Mouse (Mus musculus): ENCODE data around the gene Mmp8.

The Mmp8 gene

GRCm38 (mm10) chr9:7558221-7559017 is at the start of gene Mmp8:
Gene Mmp8 (plus strand): TSS chr9:7558456.
- no peak for DNase-seq (ENCODE audit: extremely low spot score, low read depth, low spot score)

DNA sequence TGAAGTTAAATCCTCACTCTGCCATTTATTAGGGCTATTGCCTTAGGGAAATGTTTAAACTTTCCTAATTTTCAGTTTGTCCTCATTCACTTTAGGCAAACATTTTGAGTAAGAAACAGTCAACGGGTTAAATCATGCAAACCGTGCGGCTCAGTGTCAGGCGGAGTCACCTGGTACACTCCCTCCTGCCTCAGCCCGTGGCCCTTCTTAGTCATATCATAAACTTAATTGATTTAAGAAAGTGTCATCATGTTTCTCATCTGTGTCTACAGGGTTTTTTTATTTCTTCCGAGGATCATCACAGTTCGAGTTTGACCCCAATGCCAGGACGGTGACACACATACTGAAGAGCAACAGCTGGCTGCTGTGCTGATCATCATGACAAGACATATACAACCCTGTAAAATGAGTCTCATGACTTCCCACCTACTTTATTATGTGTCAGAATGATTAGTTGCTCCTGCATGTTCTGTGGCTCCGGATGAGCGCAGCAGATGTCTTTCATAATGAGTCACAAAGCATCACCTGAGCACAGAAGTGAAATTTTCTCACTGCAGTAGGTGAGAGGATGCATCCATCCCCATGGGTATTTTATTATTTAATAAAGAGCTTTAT is 48.5 kb upstream of the Mmp8 start:
- no peak for DNase-seq (ENCODE audit: extremely low spot score, low read depth, low spot score)

DNA sequence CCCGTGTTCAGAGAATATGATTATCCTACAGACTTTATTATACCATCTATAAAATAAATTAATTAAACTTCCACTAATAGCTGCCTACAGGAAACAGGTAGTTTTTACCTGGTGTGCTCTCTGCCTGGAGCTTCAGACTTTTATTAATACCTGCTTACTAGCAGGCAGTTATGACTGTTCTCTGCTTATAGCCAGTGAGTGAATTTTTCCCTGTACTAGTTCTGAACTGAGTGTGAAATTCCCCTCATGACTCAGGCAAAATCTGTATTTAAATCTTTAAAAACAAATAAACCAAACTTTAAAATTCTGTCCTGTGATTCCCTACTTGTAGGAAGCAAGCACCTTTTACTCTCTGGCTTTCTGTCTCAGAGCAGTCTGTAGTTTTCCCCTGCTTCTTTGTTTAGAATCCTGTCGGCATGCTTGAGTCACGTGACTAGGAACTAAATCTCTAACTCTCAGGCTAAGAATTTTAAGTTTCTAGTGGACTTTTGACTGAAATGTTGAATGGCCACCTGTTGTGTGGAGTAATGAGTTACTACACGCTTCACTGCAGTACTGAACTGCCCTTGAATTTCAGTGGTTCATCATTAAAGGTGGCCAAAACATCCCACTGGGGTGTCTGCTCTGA is 40.2 kb upstream of the Mmp8 start:
- no peak for DNase-seq (ENCODE audit: extremely low spot score, low read depth, low spot score)

DNA sequence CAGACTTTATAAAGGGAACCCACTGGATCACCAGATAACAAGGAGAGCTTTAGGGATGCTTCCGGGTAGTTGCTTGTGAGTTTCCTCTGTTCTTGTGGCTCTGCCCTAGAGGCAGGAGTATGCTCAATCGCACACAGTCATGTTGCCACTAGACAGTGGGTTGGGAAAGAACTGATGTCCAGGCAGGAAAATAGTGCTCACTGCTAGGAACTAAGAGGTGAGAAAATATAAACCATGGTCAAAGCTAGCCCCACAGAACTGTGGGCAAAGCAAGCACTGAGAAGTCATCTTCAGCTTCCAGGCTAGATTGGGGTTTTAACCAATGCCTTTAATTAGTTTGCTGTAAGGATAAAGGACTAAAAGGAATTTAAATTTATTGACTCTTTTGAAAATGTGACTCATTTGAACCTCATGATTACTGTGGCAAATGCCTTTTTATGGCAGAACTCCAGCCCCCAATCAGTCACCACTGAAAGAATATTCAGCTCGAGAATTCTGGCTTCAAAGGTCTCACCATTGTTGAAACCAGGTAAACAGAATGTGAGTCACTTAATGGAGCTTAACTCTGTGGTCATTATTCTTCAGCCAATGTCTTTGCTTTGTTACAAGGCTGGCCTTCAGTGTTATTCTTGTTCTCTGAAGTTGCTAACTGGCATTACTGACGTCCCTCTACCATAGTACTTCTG is 31.9 kb upstream of the Mmp8 start:
- DNase-seq (ENCODE audit: extremely low spot score, low read depth, low spot score): no peak

GRCm38 (mm10) chr9:7542763-7543162 is 15.5 kb upstream of the Mmp8 start:
- no peak for DNase-seq (ENCODE audit: extremely low spot score, low read depth, low spot score)

DNA sequence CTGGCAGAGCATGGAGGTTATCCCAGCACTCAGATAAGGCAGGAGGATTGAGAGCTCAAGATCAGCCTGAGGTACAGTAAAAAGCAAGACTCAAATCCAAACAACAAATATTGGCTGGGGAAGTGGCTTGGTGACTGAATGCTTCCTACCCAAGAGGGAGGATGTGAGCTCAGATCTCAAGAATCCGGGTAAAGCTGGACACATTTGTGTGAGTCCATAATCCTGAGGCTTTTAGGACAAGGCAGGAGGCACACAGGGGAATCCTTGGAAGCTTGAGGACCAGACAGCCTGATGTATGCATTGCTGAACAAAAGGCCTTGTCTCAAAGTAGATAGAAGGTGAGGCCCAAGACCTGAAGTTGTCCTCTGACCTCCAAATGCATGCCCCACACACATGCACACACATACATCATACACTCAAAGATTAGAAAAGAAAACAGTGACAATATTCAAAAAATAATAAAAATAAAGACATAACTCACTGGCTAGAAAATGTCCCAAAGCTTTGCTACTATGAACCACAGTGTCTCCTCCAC is 13.3 kb upstream of the Mmp8 start:
- DNase-seq (ENCODE audit: extremely low spot score, low read depth, low spot score): no peak

- no peak for DNase-seq (ENCODE audit: extremely low spot score, low read depth, low spot score)
These were observed 12.8 kb upstream of the Mmp8 start for GRCm38 (mm10) chr9:7545471-7545870.

DNA sequence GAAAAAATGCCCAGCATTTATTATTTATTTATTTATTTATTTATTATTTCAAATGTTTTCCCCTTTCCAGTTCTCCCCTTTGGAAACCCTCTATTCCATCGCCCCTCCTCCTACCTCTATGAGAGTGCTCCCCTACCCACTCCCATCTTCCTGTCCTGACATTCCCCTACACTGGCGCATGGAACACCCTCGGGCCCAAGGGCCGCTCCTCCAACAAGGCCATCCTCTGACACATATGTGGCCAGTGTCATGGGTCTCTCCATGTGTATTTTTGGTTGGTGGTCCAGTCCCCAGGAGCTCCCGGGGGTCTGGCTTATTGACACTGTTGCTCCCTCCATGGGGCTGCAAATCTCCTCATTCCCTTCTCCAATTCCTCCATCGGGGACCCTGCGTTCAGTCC is 12.3 kb upstream of the Mmp8 start:
- no peak for DNase-seq (ENCODE audit: extremely low spot score, low read depth, low spot score)

DNA sequence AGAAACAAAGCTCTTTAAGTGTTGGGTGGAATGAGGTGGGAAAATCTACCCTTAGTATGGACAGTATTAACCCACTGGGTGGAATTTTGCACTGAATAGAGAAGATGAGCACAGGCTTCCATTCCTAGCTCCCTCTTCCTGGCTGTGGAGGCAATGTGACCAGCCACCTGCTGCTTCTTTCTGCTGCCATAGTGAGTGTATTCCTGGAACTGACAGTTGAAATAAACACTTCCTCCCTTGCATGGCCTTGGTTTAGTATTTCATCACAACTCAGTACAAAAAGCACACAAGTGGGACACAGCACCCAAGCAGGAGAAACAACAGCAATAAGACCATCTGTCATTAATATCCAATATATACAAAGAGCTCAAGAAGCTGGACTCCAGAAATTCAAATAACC is 6.3 kb upstream of the Mmp8 start:
- no peak for DNase-seq (ENCODE audit: extremely low spot score, low read depth, low spot score)

- DNase-seq (ENCODE audit: extremely low spot score, low read depth, low spot score): no peak
These were observed 4.7 kb upstream of the Mmp8 start for GRCm38 (mm10) chr9:7553536-7553935.

DNA sequence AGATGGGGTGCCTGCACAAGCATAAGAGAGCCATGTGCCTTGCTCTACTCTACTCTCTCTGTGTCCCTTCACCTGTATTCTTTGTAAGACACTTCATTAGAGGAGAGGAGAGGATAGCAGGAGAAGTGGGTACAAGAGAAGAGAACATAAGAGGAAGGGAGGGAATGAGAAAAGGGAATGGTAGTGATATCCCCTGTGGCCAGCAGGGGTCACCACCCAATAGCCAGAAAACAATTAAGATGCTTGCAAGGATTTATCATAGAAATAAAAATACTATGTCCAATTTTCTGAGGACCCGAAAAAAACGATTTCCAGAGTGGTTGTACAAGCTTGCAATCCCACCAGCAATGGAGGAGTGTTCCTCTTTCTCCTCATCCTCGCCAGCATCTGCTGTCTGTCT is 3.9 kb upstream of the Mmp8 start:
- no peak for DNase-seq (ENCODE audit: extremely low spot score, low read depth, low spot score)

DNA sequence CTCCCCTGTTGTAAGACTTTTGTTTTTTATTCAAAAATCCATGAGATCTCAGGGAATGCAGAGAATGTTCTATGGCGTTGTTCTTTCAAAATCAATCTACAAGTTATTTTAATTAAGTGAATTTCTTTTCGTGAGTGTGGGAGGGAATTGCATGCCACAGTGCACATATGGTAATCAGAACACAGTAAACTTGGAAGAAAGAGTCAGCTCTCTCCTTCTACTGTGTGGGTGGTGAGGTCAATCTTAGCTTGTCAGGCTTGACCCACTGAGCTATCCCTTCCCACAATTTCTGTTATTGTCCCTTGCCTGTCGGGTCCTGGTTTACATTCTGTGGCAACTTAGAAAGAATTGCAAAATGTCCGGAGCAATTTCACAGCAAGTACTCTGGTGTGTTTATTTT is 1.8 kb downstream of the Mmp8 start:
- DNase-seq (ENCODE audit: extremely low spot score, low read depth, low spot score): no peak

- no peak for DNase-seq (ENCODE audit: extremely low spot score, low read depth, low spot score)
These were observed 9.1 kb downstream of the Mmp8 start for GRCm38 (mm10) chr9:7567376-7567775.

GRCm38 (mm10) chr9:7567923-7568322 is 9.7 kb downstream of the Mmp8 start:
- DNase-seq (ENCODE audit: extremely low spot score, low read depth, low spot score): no peak

- no peak for DNase-seq (ENCODE audit: extremely low spot score, low read depth, low spot score)
These were observed 12.2 kb downstream of the Mmp8 start for GRCm38 (mm10) chr9:7570485-7570884.

DNA sequence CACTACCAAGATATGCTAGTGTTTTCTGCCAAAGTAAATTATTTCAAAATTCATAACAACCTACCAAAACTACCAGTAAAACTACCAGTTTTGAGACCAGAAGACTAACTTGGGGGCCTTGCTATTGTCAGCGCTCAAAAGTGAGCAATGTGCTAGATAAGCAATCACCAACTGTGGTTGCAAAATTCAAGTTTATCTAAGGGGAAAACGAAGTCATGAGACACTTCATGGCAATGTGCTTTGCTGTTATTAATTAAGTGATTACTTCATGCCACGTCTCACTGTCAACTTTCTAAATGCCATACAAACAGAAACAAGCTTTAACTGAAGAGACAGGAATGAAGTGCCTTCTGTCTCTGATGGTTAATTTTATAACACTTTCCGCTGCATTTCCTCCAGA is 12.9 kb downstream of the Mmp8 start, which contains the start of gene Mmp27:
Mmp27 (plus strand) TSS at position 235 of the 400 bp plus-strand sequence.
- DNase-seq (ENCODE audit: extremely low spot score, low read depth, low spot score): no peak

DNA sequence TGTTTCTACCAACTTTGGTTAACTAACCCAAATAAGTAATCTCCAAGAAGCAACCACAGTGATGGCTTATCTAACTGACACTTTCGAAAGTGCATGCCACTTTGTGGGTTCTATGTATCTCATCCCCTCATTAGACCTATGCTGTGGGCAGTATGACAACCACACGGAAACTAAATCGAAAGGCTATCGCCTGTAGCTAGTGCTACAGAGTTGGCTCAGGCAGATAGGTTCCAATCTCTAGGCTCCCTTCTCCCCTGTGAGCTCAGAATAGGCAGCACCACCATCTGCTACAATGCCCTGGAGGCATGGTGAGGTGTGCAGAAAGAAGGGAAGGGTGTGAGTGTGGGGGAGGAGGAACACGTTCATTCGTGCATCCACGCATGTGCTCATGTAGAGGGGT is 13.9 kb downstream of the Mmp8 start:
- DNase-seq (ENCODE audit: extremely low spot score, low read depth, low spot score): no peak

DNA sequence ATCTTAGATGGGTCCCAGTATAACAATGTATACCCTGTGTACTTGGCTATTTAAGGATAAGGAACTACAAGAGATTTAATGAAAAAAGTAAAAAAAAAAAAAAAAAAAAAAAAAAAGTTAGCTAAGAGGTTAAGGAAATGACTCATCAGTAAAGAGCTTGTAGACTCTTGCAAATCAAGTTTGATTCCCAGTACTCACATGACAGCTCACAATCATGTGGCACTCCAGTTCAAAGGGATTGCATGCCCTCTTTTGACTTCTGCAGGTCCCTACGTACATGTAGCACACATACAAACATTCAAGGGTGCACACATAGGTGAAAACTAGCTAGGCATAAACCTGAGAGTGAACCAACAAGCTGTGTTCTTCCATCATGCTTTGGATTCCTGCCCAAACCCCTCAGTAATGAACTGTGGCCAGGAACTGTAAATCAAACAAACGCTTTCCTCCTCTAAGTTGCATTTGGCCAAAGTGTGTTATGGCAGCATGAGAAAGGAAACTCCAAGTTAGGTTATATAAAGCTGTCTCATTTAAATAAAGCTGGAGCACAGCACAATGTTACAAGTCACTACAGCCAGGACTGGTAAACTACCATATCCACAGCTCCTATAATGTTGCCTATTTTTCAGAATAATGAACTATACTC is 14.5 kb downstream of the Mmp8 start:
- no peak for DNase-seq (ENCODE audit: extremely low spot score, low read depth, low spot score)

DNA sequence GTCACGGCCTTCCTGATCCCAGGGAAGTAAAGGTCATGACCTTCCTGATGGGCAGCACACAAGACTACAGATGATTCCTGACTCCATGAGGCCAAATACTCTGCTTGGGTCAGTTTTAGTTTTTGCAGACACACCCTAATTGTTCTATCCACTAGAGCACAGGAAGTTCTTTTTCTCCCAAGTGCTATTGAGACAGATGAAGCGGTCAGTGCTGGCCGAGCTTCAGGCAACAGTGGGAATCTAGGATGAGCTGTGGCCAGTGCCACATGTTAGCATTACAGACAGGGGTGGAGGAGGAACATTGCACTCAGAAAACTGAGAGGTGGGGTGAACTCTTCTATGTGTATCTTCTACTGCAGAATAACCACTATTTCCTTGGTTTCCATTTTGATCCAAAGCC is 17.3 kb downstream of the Mmp8 start:
- DNase-seq (ENCODE audit: extremely low spot score, low read depth, low spot score): no peak

DNA sequence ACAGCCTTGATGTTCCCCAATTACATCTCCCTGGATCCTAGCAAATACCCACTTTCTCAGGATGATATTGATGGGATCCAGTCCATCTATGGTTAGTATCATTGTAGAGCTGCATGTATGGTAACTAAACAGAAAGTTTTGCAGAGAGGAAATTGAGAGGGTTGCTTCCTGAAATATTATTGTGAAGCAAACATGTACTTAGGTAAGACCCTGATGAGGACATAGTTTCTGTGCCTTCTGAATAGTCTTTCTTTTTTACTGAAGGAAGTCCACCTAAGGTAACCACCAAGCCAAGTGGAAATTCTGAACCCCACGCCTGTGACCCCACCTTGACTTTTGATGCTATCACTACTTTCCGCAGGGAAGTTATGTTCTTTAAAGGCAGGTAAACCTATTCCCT is 19.1 kb downstream of the Mmp8 start:
- no peak for DNase-seq (ENCODE audit: extremely low spot score, low read depth, low spot score)

DNA sequence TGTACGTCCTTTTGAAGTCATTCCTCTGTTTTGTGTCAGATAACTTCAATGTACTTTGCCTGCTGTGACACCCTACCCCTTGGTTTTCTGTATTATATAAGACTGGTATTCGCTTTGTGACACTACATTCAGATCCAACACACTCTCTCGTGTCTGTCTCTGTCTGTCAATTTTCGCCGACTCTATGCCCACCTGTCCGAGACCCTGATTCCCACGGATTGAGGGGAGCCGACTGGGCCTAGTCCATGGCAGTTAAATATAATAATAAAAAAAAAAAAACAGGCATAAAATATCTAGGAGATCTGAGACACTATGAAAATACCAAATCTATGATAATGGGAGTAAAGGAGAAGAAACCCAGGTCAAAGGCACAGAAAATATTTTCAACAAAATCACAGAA is 31.8 kb downstream of the Mmp8 start:
- DNase-seq (ENCODE audit: extremely low spot score, low read depth, low spot score): no peak
